Mouse (Mus musculus) stomach, embryonic 15.5 days (tissue): ENCODE results near the gene Odf2. TPM values are rescaled to one million over a fixed set of nuclear protein-coding genes. Genes with fewer than 3 reads are reported as not detected.
"Not testable (repeated sequence)": the region's sequence is repeated elsewhere in the genome, so short reads cannot be mapped to it uniquely, and the experiment has no call there.

Source experiments
- ATAC-seq: fragments of 200-750 bp; cut with Nextera tagmentation; 2 replicates; pipeline ENCODE4 v1.8.0; 2017; ENCODE audit warnings: low read depth, moderate number of reproducible peaks, moderate TSS enrichment; ENCODE audit not compliant: insufficient read depth, low FRiP score
- H3K27ac ChIP-seq: fragments of 300-500 bp; sonication (generic); 2 replicates; pipeline ENCODE4 v1.5.1; 2015; ENCODE audit warnings: mild to moderate bottlenecking, inconsistent platforms
- H3K27me3 ChIP-seq: fragments of 300-500 bp; sonication (generic); replicated peaks from 2 replicates; pipeline ENCODE4 v1.6.1; 2015; ENCODE audit warnings: inconsistent platforms
- H3K36me3 ChIP-seq: fragments of 300-500 bp; sonication (generic); 2 replicates; pipeline ENCODE4 v1.6.1; 2015; ENCODE audit warnings: inconsistent platforms
- H3K4me1 ChIP-seq: fragments of 300-500 bp; sonication (generic); 2 replicates; pipeline ENCODE4 v1.6.1; 2015; ENCODE audit warnings: inconsistent platforms
- H3K4me2 ChIP-seq: fragments of 300-500 bp; sonication (generic); 2 replicates; pipeline ENCODE4 v1.6.1; 2015; ENCODE audit warnings: mild to moderate bottlenecking, inconsistent platforms
- H3K4me3 ChIP-seq: fragments of 300-500 bp; sonication (generic); replicated peaks from 2 replicates; pipeline ENCODE4 v1.5.1; 2015; ENCODE audit warnings: inconsistent platforms
- H3K9ac ChIP-seq: fragments of 300-500 bp; sonication (generic); 2 replicates; pipeline ENCODE4 v1.6.1; 2015; ENCODE audit warnings: inconsistent platforms
- H3K9me3 ChIP-seq: fragments of 300-500 bp; sonication (generic); 2 replicates; pipeline ENCODE4 v1.6.1; 2016; ENCODE audit warnings: inconsistent platforms
- WGBS: fragments of 180-500 bp; shearing (Covaris S2); methylation state at CpG from one replicate; pipeline ENCODE4 v1.1.7; 2015; 5-methylcytosine and 5-hydroxymethylcytosine counted together
- polyA plus RNA-seq: library from polyadenylated mRNA; unstranded; fragments of >200 nt; fragmentation: Nextera tagmentation; extraction: Ambion mirVana; gene quantifications from 2 replicates; pipeline ENCODE4 v1.2.1, GENCODE M21; 2015

Gene Odf2
- polyA plus RNA-seq, 1 experiment from 2014 or later = 53.6 TPM

DNA sequence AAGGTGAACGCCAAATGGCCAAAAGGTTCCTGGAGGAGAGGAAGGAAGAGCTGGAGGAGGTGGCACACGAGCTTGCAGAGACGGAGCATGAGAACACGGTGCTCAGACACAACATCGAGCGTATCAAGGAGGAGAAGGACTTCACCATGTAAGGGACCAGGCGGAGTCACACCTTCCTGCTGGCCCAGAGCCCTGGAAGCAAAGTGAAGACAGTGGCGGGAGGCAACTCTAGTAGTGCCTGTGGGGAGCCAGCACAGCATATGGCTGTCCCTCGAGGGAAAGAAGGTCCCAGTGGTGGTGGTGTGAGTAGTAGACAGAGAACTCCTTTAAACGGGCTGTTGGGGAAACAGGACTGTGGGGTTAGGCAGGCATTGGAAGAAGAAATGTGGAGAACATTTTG, 13.2 kb downstream of the Odf2 start:
- Histone ChIP-seq H3K27me3 (no peaks in the 10 kb centered on the region), H3K9me3 (no peaks in the 10 kb centered on the region), H3K27ac (no peak overlapping the region), H3K9ac (no peak overlapping the region), H3K4me2 (no peak overlapping the region), H3K4me1 (no peaks in the 10 kb centered on the region), H3K4me3 (no peak overlapping the region), H3K36me3 (peaks cover 72% of the 10 kb centered on the region)
- 92% methylated on average over 10 of the region's 10 CpGs for WGBS
- no peak for ATAC-seq

- not testable (repeated sequence) for H3K27ac ChIP-seq, H3K9ac ChIP-seq, H3K27me3 ChIP-seq, H3K9me3 ChIP-seq, H3K4me3 ChIP-seq, ATAC-seq, H3K4me2 ChIP-seq, H3K4me1 ChIP-seq
- WGBS = 92% methylated on average over 2 of the region's 2 CpGs
- H3K36me3 ChIP-seq = peaks cover 42% of the 10 kb centered on the region
These were observed 19.1 kb downstream of the Odf2 start for GRCm38 (mm10) chr2:29908171-29908570.

GRCm38 (mm10) chr2:29910042-29910441, 21.0 kb downstream of the Odf2 start:
- peaks cover 37% of the 10 kb centered on the region for H3K36me3 ChIP-seq
- H3K9ac ChIP-seq = no peak overlapping the region
- no peaks in the 10 kb centered on the region for H3K4me1 ChIP-seq
- WGBS = 90% methylated on average over 2 of the region's 2 CpGs
- H3K4me2 ChIP-seq = no peak overlapping the region
- no peaks in the 10 kb centered on the region for H3K9me3 ChIP-seq
- H3K4me3 ChIP-seq = no peak overlapping the region
- ATAC-seq = no peak
- H3K27me3 ChIP-seq = no peaks in the 10 kb centered on the region
- no peak overlapping the region for H3K27ac ChIP-seq

GRCm38 (mm10) chr2:29917621-29918020, 28.6 kb downstream of the Odf2 start:
- Histone ChIP-seq H3K4me2 (no peak overlapping the region), H3K9ac (no peak overlapping the region), H3K4me1 (no peaks in the 10 kb centered on the region), H3K9me3 (no peaks in the 10 kb centered on the region), H3K27me3 (no peaks in the 10 kb centered on the region), H3K4me3 (no peak overlapping the region), H3K36me3 (peaks cover 60% of the 10 kb centered on the region), H3K27ac (no peak overlapping the region)
- ATAC-seq = peak; percentile 84; the same call in 1 of the 2 replicates
- 88% methylated on average over 11 of the region's 11 CpGs for WGBS

DNA sequence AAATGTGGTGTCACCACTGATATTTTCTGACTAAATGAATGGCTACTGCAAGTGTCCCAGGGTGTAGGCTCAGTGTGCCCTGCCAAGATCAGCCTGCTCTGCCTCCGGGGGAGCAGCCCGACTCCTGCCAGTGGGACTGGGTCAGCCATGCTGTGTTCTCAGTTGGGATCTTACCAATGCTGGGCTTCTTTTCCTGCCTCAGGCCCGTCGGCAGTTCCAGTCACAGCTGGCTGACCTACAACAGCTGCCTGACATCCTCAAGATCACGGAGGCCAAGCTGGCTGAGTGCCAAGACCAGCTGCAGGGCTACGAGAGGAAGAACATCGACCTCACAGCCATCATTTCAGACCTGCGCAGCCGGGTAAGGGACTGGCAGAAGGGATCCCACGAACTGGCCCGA, 33.0 kb downstream of the Odf2 start:
- WGBS = 41% methylated on average over 11 of the region's 11 CpGs
- Histone ChIP-seq H3K36me3 (peaks cover 66% of the 10 kb centered on the region), H3K27me3 (no peaks in the 10 kb centered on the region), H3K4me3 (no peak overlapping the region), H3K4me1 (no peaks in the 10 kb centered on the region), H3K4me2 (no peak overlapping the region), H3K9me3 (no peaks in the 10 kb centered on the region), H3K9ac (no peak overlapping the region), H3K27ac (0 out of 2 replicates have a peak overlapping the region, but pooled peaks have one; percentile 16)
- no peak for ATAC-seq

DNA sequence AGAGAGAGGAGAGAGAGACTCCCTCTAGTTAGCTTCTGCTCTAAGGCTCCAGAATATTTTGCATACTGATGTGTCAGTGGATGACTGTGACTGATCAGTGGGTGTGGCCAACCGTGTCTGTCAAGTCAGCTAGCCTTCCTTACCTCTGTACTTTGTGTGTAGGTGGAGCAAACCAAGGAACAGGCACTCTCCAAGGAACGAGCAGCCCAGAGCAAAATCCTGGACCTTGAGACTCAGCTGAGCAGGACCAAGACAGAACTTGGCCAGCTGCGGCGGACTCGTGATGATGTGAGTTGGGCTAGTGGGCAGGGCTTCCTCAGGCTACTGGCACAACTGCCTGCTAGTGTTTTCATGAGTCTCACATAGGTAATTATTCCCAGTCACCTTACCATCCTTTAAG, 37.5 kb downstream of the Odf2 start:
- Histone ChIP-seq H3K36me3 (peaks cover 63% of the 10 kb centered on the region), H3K4me1 (no peaks in the 10 kb centered on the region), H3K4me2 (no peak overlapping the region), H3K27me3 (no peaks in the 10 kb centered on the region), H3K9ac (no peak overlapping the region), H3K9me3 (no peaks in the 10 kb centered on the region), H3K4me3 (no peak overlapping the region), H3K27ac (no peak overlapping the region)
- 87% methylated on average over 5 of the region's 5 CpGs for WGBS
- no peak for ATAC-seq

GRCm38 (mm10) chr2:29930506-29930905, 41.5 kb downstream of the Odf2 start:
- 83% methylated on average over 10 of the region's 10 CpGs for WGBS

GRCm38 (mm10) chr2:29931194-29931593, 42.2 kb downstream of the Odf2 start:
- Histone ChIP-seq H3K9me3 (no peaks in the 10 kb centered on the region), H3K4me2 (no peak overlapping the region), H3K36me3 (peaks cover 26% of the 10 kb centered on the region), H3K27ac (no peak overlapping the region), H3K9ac (no peak overlapping the region), H3K4me3 (no peak overlapping the region), H3K27me3 (no peaks in the 10 kb centered on the region), H3K4me1 (peaks cover 3% of the 10 kb centered on the region; the same call in 1 of the 2 replicates)
- no peak for ATAC-seq
- WGBS = 89% methylated on average over 6 of the region's 6 CpGs

More at GRCm38 (mm10) chr2:29930506-29930905, 41.5 kb downstream of the Odf2 start:
- H3K4me3 ChIP-seq = no peak overlapping the region
- no peak overlapping the region for H3K9ac ChIP-seq
- H3K27me3 ChIP-seq = no peaks in the 10 kb centered on the region
- ATAC-seq = no peak
- H3K4me2 ChIP-seq = no peak overlapping the region
- no peaks in the 10 kb centered on the region for H3K9me3 ChIP-seq
- peaks cover 33% of the 10 kb centered on the region for H3K36me3 ChIP-seq
- H3K27ac ChIP-seq = no peak overlapping the region
- no peaks in the 10 kb centered on the region for H3K4me1 ChIP-seq

- WGBS = 2% methylated on average over 44 of the region's 44 CpGs
- peaks cover 3% of the 10 kb centered on the region; the same call in 1 of the 2 replicates for H3K4me1 ChIP-seq
- H3K9me3 ChIP-seq = no peaks in the 10 kb centered on the region
- H3K36me3 ChIP-seq = peaks cover 28% of the 10 kb centered on the region
- peak within 1 kb of the TSS; percentile 73 for H3K4me2 ChIP-seq
- H3K4me3 ChIP-seq = peak within 1 kb of the TSS; percentile 99
- peak within 1 kb of the TSS; percentile 56 for H3K9ac ChIP-seq
- H3K27ac ChIP-seq = peak within 1 kb of the TSS; percentile 88
- H3K27me3 ChIP-seq = no peaks in the 10 kb centered on the region
- peak; percentile 96 for ATAC-seq
These were observed 46.0 kb downstream of the Odf2 start, which contains the start of gene Gle1 for GRCm38 (mm10) chr2:29934906-29935599. Gle1 (plus strand) TSS chr2:29935426.

GRCm38 (mm10) chr2:29940073-29940472, 51.1 kb downstream of the Odf2 start:
- no peak overlapping the region for H3K27ac ChIP-seq
- H3K9ac ChIP-seq = no peak overlapping the region
- no peak for ATAC-seq
- no peak overlapping the region for H3K4me2 ChIP-seq
- H3K36me3 ChIP-seq = peaks cover 45% of the 10 kb centered on the region
- H3K27me3 ChIP-seq = no peaks in the 10 kb centered on the region
- H3K4me1 ChIP-seq = peaks cover 3% of the 10 kb centered on the region; the same call in 1 of the 2 replicates
- no peaks in the 10 kb centered on the region for H3K9me3 ChIP-seq
- no peak overlapping the region for H3K4me3 ChIP-seq
- 91% methylated on average over 9 of the region's 9 CpGs for WGBS

DNA sequence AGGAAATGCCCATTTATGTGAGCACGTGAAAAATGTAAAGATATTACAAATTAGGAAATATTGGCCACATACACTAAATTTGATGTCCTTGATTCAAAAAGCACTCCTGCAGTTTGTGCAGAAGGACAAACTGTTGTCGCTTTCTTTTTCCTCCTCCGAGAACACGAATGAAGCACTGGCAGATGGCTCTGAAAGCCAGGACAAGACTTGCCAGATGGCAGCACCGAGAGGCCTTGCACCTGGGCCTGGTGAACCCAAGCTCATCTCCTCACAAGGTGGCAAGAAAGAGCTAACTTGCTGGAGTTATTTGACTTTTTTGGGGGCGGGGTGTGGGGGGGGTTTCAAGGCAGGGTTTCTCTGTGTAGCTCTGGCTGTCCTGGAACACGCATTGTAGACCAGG, 51.8 kb downstream of the Odf2 start:
- no peak overlapping the region for H3K27ac ChIP-seq
- 94% methylated on average over 7 of the region's 7 CpGs for WGBS

GRCm38 (mm10) chr2:29944723-29945122, 55.7 kb downstream of the Odf2 start:
- H3K9ac ChIP-seq = no peak overlapping the region
- ATAC-seq = no peak
- peaks cover 55% of the 10 kb centered on the region for H3K36me3 ChIP-seq
- H3K4me3 ChIP-seq = no peak overlapping the region
- no peaks in the 10 kb centered on the region for H3K27me3 ChIP-seq
- no peaks in the 10 kb centered on the region for H3K9me3 ChIP-seq
- H3K4me2 ChIP-seq = no peak overlapping the region
- WGBS = 30% methylated on average over 1 of the region's 1 CpGs
- H3K4me1 ChIP-seq = no peaks in the 10 kb centered on the region
- peak overlapping the region; percentile 46; the same call in 1 of the 2 replicates for H3K27ac ChIP-seq

More for the DNA sequence above, 51.8 kb downstream of the Odf2 start:
- H3K4me2 ChIP-seq = no peak overlapping the region
- no peak overlapping the region for H3K4me3 ChIP-seq
- H3K9ac ChIP-seq = no peak overlapping the region
- peaks cover 3% of the 10 kb centered on the region; the same call in 1 of the 2 replicates for H3K4me1 ChIP-seq
- H3K9me3 ChIP-seq = no peaks in the 10 kb centered on the region
- H3K36me3 ChIP-seq = peaks cover 45% of the 10 kb centered on the region
- no peaks in the 10 kb centered on the region for H3K27me3 ChIP-seq
- ATAC-seq = no peak
